Mouse (Mus musculus) heart, embryonic 12.5 days (tissue): ENCODE measurements around the gene Serpinf1. TPM values are rescaled to one million over a fixed set of nuclear protein-coding genes. Genes with fewer than 3 reads are reported as not detected.
A peak's percentile ranks its signal among the peaks of the same experiment; 100 is the strongest.

Experiments used
- ATAC-seq: fragments of 200-750 bp; cut with Nextera tagmentation; 2 replicates; pipeline ENCODE4 v1.8.0; 2017; ENCODE audit warnings: moderate TSS enrichment, moderate library complexity; ENCODE audit not compliant: insufficient number of reproducible peaks, low FRiP score
- H3K27ac ChIP-seq: fragments of 300-500 bp; sonication (generic); 2 replicates; pipeline ENCODE4 v1.5.1; 2016; ENCODE audit warnings: mild to moderate bottlenecking, moderate library complexity; ENCODE audit not compliant: poor library complexity, severe bottlenecking
- H3K27me3 ChIP-seq: fragments of 300-500 bp; sonication (generic); replicated peaks from 2 replicates; pipeline ENCODE4 v1.6.1; 2016; ENCODE audit warnings: mild to moderate bottlenecking, moderate library complexity
- H3K36me3 ChIP-seq: fragments of 300-500 bp; sonication (generic); 2 replicates; pipeline ENCODE4 v1.6.1; 2016; ENCODE audit warnings: mild to moderate bottlenecking, moderate library complexity
- H3K4me1 ChIP-seq: fragments of 300-500 bp; sonication (generic); replicated peaks from 2 replicates; pipeline ENCODE4 v1.6.1; 2016; ENCODE audit warnings: mild to moderate bottlenecking
- H3K4me2 ChIP-seq: fragments of 300-500 bp; sonication (generic); 2 replicates; pipeline ENCODE4 v1.6.1; 2016; ENCODE audit warnings: mild to moderate bottlenecking, moderate library complexity
- H3K4me3 ChIP-seq: fragments of 300-500 bp; sonication (generic); 2 replicates; pipeline ENCODE4 v1.5.1; 2016; ENCODE audit warnings: mild to moderate bottlenecking
- H3K9ac ChIP-seq: fragments of 300-500 bp; sonication (generic); 2 replicates; pipeline ENCODE4 v1.6.1; 2016; ENCODE audit warnings: mild to moderate bottlenecking, moderate library complexity
- H3K9me3 ChIP-seq: fragments of 300-500 bp; sonication (generic); replicated peaks from 2 replicates; pipeline ENCODE4 v1.6.1; 2016; ENCODE audit warnings: mild to moderate bottlenecking, moderate library complexity
- WGBS: fragments of 180-500 bp; shearing (Covaris S2); methylation state at CpG from one replicate; pipeline ENCODE4 v1.1.7; 2016; 5-methylcytosine and 5-hydroxymethylcytosine counted together
- polyA plus RNA-seq: library from polyadenylated mRNA; unstranded; fragments of >200 nt; fragmentation: Nextera tagmentation; extraction: Ambion mirVana; gene quantifications from 2 replicates; pipeline ENCODE4 v1.2.1, GENCODE M21; 2016

Serpinf1 gene
- polyA plus RNA-seq, 1 experiment from 2014 or later = 39.7 TPM

DNA sequence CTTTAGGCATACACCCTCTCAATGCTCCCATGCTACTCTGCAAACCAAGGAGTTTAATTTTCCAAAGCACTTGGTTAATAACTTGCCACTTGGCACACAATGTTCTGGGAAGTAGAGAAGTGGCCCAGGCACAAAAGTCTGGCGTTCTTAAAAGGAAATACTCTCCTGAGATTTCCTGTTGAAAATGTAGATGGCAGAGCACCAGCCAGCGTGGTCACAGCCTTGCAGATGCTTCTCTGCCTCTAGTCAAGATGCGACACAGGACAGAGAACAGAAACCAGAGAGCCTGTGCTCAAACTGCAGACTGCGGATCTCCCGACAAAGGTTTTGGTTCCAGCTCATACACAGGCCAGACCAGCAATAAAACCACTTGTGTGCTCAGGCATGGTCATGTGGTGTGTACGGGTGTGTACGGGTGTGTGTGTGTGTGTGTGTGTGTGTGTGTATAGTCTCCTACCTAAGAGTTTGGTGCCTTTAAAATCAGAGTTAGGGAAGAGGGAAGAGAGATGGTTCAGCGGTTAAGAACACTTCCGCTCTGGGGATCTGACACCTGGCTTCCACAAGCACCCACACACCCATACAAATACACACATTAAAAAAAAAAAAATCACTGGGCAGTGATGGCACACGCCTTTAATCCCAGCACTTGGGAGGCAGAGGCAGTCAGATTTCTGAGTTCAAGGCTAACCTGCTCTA is 32.7 kb upstream of the Serpinf1 start:
- peak overlapping the region; percentile 43; the same call in 1 of the 2 replicates for H3K27ac ChIP-seq
- H3K4me1 ChIP-seq = peaks cover 43% of the 10 kb centered on the region
- peak overlapping the region; percentile 75; the same call in 1 of the 2 replicates for H3K9ac ChIP-seq
- peak overlapping the region; percentile 72 for H3K4me3 ChIP-seq
- WGBS = 74% methylated on average over 10 of the region's 10 CpGs
- peaks cover 14% of the 10 kb centered on the region for H3K36me3 ChIP-seq
- H3K4me2 ChIP-seq = peak overlapping the region; percentile 97
- H3K9me3 ChIP-seq = no peaks in the 10 kb centered on the region
- ATAC-seq = no peak
- H3K27me3 ChIP-seq = no peaks in the 10 kb centered on the region

DNA sequence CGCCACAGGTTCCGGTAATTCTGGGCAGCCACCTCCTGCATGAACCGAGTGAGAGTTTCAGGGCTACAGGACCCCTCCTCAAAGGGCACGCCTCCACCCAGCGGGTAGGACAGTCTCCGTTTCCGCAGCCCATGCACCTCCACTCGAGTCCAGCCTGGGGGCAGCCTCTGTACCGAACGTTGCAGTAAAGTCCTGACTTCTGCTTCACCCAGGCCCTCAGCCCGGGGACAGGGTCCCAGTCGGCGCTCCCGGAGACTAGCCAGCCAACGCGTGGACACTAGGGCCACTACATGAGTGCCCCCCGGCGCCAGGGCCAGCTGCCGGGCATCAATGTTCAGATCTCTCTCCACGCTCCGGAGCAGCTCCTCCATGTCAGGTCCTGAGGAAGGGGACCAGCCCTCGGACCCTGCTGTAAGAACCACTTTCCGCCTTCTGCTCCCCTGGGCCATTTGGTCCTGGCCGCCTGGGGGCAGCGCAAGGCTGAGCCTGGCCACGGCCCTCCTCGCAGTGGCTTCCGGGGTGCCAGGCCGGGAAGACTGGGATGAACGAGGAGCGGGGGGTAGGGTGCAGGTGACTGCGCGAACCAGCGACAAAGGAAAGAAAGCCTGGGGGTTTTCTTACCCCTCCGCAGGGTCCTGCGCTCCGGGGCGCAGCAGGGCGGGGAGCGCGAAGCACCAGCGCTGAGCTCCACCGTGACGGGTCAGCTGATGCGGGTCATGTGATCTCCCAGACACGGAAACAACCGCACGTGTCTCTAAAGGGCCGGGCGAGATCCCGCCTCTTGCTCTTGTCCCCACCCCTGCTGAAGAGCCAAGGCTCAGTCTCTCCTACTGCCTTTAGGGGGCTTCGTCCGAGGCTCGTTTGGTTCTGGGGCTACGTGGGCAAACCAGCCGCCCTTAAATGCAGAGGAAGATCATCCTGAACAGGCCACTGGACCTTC is 31.8 kb upstream of the Serpinf1 start, which contains the start of gene Wdr81:
Gene Wdr81, minus strand, starts transcription at position 727 of the 940 bp plus-strand sequence.
- Histone ChIP-seq H3K4me2 (peak within 1 kb of the TSS; percentile 97), H3K4me1 (peaks cover 40% of the 10 kb centered on the region), H3K27me3 (no peaks in the 10 kb centered on the region), H3K4me3 (peak within 1 kb of the TSS; percentile 72), H3K36me3 (peaks cover 16% of the 10 kb centered on the region), H3K27ac (peak within 1 kb of the TSS; percentile 43; the same call in 1 of the 2 replicates), H3K9me3 (no peaks in the 10 kb centered on the region), H3K9ac (peak within 1 kb of the TSS; percentile 75)
- WGBS = 3% methylated on average over 56 of the region's 56 CpGs
- ATAC-seq = peak; percentile 93

DNA sequence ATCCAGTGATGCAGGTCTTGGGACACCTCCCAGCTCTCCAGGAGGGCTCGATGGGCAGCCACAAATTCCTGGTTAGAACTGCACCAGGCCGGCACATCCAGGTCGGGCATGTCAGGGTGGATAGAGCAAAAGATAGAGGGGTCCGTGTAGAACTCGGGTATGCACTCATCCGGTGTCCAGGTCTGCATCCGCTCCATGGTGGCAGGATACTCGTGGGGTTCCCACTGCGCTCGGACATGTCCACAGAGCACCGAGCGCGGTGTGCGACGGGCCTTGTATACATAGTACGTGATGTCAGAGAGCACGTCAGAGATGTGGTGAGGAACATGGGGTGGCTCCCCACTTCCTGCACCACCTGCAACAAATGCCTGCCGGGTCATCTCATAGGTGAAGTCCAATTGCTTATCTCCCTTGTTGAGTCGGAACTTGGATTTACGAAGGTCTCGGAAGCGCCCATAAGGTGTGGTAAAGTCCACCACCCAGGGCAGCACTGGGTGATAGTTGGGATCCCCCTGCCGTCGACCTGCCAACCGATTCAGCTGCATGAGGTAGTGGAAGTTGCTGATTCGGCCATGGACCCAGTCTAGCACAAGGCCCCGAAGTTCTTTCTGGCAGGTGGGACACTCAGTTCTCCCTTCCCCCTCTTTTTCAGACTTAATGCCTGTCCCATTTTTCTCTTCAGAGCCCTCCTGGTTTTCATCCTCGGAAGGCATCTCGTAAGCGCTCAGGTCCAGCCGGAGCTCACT is 30.5 kb upstream of the Serpinf1 start:
- H3K4me2 ChIP-seq = peak overlapping the region; percentile 97
- H3K27ac ChIP-seq = no peak overlapping the region
- H3K9ac ChIP-seq = 0 out of 2 replicates have a peak overlapping the region, but pooled peaks have one; percentile 75
- peaks cover 29% of the 10 kb centered on the region for H3K36me3 ChIP-seq
- no peak for ATAC-seq
- no peaks in the 10 kb centered on the region for H3K27me3 ChIP-seq
- WGBS = 92% methylated on average over 31 of the region's 31 CpGs
- peak overlapping the region; percentile 72; the same call in 1 of the 2 replicates for H3K4me3 ChIP-seq
- H3K9me3 ChIP-seq = no peaks in the 10 kb centered on the region
- H3K4me1 ChIP-seq = peaks cover 36% of the 10 kb centered on the region

DNA sequence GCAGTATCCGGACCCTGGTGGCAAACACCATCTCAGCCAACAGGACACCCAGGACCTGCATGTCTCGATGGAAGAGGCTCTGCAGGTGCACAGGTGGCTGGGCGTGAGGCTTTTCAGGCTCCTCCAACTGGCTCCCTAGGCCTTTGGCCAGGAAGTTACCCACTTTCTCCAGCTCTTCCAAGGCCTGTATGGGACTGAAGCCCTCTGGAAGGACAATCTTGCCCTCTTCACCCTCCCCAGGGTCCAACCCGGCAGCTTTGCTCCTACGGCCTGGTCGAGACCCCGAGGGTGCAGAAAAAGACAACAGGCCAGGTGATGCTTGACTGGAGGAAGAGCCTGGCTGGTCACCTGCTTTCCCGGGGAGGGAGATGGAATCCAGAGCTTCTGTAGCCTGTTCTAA is 29.6 kb upstream of the Serpinf1 start:
- no peak overlapping the region for H3K4me2 ChIP-seq
- H3K4me3 ChIP-seq = no peak overlapping the region
- H3K9ac ChIP-seq = no peak overlapping the region
- H3K9me3 ChIP-seq = no peaks in the 10 kb centered on the region
- H3K36me3 ChIP-seq = peaks cover 38% of the 10 kb centered on the region
- no peak for ATAC-seq
- no peaks in the 10 kb centered on the region for H3K27me3 ChIP-seq
- no peak overlapping the region for H3K27ac ChIP-seq
- peaks cover 34% of the 10 kb centered on the region for H3K4me1 ChIP-seq
- WGBS = 83% methylated on average over 8 of the region's 8 CpGs

DNA sequence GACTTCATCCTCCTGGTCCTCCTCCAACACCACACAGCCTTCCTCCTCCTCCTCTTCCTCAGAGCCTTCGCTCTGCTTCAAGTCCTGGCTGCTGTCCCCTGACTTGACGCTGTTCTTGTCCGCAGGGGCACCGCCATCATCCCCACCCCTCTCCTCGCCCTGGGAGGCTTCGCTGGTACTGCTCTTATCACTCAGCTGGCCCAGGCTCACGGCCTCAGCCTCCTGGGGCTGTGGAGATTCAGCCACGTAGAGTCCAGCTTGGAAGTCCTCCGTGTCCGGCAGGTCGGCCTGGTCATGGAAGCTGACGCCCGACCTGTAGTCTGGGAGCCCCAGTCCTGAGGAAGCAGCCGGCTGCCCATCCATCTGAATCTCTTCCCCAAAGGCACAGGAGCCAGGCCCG is 28.4 kb upstream of the Serpinf1 start:
- Histone ChIP-seq H3K27ac (no peak overlapping the region), H3K4me1 (peaks cover 34% of the 10 kb centered on the region), H3K27me3 (no peaks in the 10 kb centered on the region), H3K4me2 (0 out of 2 replicates have a peak overlapping the region, but pooled peaks have one; percentile 7), H3K4me3 (no peak overlapping the region), H3K36me3 (peaks cover 43% of the 10 kb centered on the region), H3K9ac (no peak overlapping the region), H3K9me3 (no peaks in the 10 kb centered on the region)
- WGBS = 74% methylated on average over 15 of the region's 15 CpGs
- ATAC-seq = no peak

DNA sequence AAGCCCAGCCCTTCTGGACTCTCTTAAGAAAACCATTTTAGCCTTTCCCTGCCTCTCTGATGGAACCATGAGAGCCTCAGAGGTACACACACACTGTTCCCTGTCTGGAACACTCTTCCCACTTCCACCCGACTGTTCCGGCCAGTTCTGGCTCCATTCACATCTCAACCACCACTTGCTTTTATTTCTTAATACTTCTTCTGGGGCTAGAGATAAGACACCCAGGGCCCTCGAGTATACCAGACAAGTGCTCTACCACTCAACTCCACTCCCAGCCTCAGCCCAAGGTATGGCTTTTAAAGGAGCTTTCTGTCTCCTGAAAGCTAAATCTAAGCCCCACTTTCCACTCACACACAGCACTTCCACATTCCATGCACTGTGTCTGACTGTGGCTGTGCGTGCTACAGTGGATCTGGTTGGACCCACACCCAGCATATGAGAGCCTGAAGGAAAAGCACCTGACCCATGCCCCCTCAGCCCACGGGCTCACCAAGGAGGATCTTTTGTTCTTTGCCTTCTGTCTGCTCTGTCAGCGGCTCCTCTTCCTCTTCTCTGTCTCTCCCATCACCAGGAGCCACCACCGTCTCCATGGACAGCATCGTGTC is 27.9 kb upstream of the Serpinf1 start:
- no peaks in the 10 kb centered on the region for H3K9me3 ChIP-seq
- no peaks in the 10 kb centered on the region for H3K27me3 ChIP-seq
- no peak overlapping the region for H3K9ac ChIP-seq
- 0 out of 2 replicates have a peak overlapping the region, but pooled peaks have one; percentile 7 for H3K4me2 ChIP-seq
- H3K4me1 ChIP-seq = peaks cover 34% of the 10 kb centered on the region
- H3K4me3 ChIP-seq = no peak overlapping the region
- H3K36me3 ChIP-seq = peaks cover 49% of the 10 kb centered on the region
- 73% methylated on average over 8 of the region's 8 CpGs for WGBS
- H3K27ac ChIP-seq = no peak overlapping the region
- ATAC-seq = no peak

DNA sequence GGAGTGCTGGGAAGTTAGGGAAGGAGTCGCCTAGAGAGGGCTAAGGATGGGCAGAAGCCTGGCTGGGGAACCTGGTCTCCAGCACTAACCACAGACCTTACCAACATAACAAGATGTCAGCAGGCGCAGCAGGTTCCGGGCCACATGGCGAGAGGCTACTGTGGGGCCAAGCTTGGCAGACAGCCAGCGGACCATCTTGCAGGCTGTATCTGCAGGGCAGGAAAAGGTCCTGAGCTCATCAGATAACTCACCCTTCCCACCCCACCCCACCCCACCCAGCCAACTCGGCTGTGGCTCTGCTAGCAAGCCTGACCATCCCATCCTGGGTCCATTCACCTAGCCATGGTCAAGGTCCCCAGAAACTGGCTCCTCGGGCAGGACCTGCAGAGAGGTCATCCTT is 27.2 kb upstream of the Serpinf1 start:
- Histone ChIP-seq H3K4me1 (peaks cover 28% of the 10 kb centered on the region), H3K27me3 (no peaks in the 10 kb centered on the region), H3K4me3 (no peak overlapping the region), H3K9ac (no peak overlapping the region), H3K27ac (no peak overlapping the region), H3K4me2 (no peak overlapping the region), H3K9me3 (no peaks in the 10 kb centered on the region), H3K36me3 (peaks cover 56% of the 10 kb centered on the region)
- 67% methylated on average over 7 of the region's 7 CpGs for WGBS
- peak; percentile 26 for ATAC-seq

DNA sequence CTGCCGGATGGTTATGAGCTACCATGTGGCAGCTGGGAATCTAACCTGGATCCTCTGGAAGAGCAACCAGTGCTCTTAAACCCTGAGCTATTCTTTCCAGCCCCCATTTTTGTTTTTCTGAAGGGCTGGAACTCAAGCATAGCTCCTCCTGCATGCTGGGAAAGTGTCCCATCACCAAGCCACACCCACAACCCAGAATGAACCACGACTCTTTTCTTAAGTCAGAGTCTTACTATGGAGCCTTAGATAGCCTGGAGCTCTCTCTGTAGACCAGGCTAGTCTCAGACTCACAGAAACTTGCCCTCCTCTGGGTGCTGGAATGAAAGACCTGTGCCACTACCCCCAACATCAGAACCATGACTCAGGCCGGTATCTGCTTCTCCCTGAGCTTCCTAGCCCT is 26.1 kb upstream of the Serpinf1 start:
- 67% methylated on average over 3 of the region's 3 CpGs for WGBS
- Histone ChIP-seq H3K9ac (no peak overlapping the region), H3K9me3 (no peaks in the 10 kb centered on the region), H3K27ac (no peak overlapping the region), H3K4me1 (peaks cover 22% of the 10 kb centered on the region), H3K4me2 (no peak overlapping the region), H3K27me3 (no peaks in the 10 kb centered on the region), H3K4me3 (no peak overlapping the region), H3K36me3 (peaks cover 66% of the 10 kb centered on the region)
- ATAC-seq = no peak

DNA sequence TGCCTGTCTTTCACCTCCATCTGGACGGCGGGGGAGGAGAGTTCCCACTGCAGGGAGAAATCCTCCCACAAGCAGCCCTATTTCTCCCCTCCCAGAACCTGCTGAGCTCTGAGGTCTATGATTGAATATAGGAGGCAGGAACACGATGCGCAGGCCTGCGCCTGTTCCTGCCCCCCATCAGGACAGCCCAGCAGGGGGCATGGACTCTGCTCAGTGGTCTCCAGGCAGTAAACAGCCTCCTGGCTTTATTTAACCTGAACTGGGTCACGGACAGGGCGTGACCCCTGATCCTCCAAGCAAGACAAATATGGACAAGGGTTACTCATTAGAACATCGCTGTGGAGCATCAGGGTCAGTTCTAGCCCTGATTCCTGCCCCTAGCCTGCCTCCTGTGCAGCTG is 21.2 kb upstream of the Serpinf1 start:
- ATAC-seq = no peak

DNA sequence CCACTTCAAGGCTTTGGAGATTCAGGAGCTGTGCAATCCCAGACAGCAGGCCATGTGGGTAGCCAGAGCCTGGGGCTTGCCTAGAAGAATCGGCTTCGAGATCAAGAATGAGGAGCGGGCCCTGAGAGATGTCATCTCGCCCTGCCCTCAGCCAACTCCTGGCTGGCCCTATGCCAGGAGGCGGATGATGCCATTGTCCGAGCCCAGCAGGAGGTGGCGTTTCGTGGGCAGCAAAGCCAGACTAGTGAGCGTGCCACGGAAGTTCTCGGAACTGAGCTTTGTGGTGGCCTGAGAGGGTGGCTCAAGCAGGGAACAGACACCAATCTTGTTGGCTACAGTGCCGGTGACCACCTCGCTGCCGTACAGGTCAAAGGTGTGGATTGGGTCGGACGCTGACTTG is 19.1 kb upstream of the Serpinf1 start:
- no peak overlapping the region for H3K9ac ChIP-seq
- H3K27me3 ChIP-seq = no peaks in the 10 kb centered on the region
- peaks cover 9% of the 10 kb centered on the region; the same call in 1 of the 2 replicates for H3K4me1 ChIP-seq
- H3K4me2 ChIP-seq = no peak overlapping the region
- 90% methylated on average over 16 of the region's 16 CpGs for WGBS
- H3K36me3 ChIP-seq = peaks cover 41% of the 10 kb centered on the region
- no peaks in the 10 kb centered on the region for H3K9me3 ChIP-seq
- no peak overlapping the region for H3K27ac ChIP-seq
- no peak overlapping the region for H3K4me3 ChIP-seq
- no peak for ATAC-seq

More for the DNA sequence above, 21.2 kb upstream of the Serpinf1 start:
- Histone ChIP-seq H3K27me3 (no peaks in the 10 kb centered on the region), H3K36me3 (peaks cover 62% of the 10 kb centered on the region), H3K4me1 (0 out of 2 replicates have a peak, but pooled peaks cover 3% of the 10 kb centered on the region), H3K9ac (no peak overlapping the region), H3K4me2 (no peak overlapping the region), H3K4me3 (no peak overlapping the region), H3K27ac (no peak overlapping the region), H3K9me3 (no peaks in the 10 kb centered on the region)
- whole genome bisulfite sequencing = 77% methylated on average over 8 of the region's 8 CpGs
